Mouse (Mus musculus): Measurements from ENCODE around the gene Akirin2. TPM values are rescaled to one million over a fixed set of nuclear protein-coding genes. Genes with fewer than 3 reads are reported as not detected.

Akirin2 gene
- total RNA-seq (2014; rRNA removed) (131 and 147 TPM in 2 replicates), polyA plus RNA-seq (2015; fragmentation: Nextera tagmentation; extraction: Ambion mirVana) (79.9 and 94.6 TPM in 2 replicates)

DNA sequence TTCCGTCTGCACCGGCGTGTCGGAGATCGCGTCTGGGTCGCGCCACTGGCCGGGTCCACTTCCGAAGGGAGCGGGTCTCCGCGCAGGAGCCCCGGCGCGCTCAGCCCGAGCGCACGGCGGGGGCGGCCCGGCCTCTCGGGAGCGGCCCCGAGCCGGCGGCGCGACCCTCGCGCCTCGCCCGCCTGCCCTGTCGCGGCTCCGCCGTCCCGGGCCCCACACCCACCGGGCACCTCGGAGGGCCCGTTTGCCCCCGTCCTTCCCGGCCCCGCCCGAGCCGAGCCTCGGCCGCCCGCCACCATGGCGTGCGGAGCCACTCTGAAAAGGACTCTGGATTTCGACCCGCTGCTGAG, at the start of gene Akirin2:
TSS of gene Akirin2 (plus strand) at position 190 of the 350 bp plus-strand sequence.
- no peak for TF ChIP-seq CTCF (IDR thresholded peaks at IDR 0.05; ENCODE audit: low read depth)
- peaks cover 17% of the 10 kb centered on the region; the same call in 1 of the 2 replicates for H3K4me1 ChIP-seq (ENCODE audit: insufficient read depth)
- H3K36me3 ChIP-seq (ENCODE audit: insufficient read depth), result no peaks in the 10 kb centered on the region
- H3K4me2 ChIP-seq (ENCODE audit: low read depth), result peak within 1 kb of the TSS; percentile 58
- ATAC-seq, result peak; percentile 65
- peak within 1 kb of the TSS; percentile 97 for H3K9ac ChIP-seq
- H3K9me3 ChIP-seq (ENCODE audit: low read length), result no peaks in the 10 kb centered on the region
- peak within 1 kb of the TSS; percentile 93 for H3K27ac ChIP-seq (ENCODE audit: low read depth, low read length)
- DNase-seq, result no peak
- WGBS, result under 1% methylated on average over 50 of the region's 53 CpGs
- H3K27me3 ChIP-seq (ENCODE audit: insufficient read depth, low read length), result no peaks in the 10 kb centered on the region
- H3K4me3 ChIP-seq (ENCODE audit: low read depth, low read length), result peak within 1 kb of the TSS; percentile 95

GRCm38 (mm10) chr4:34510305-34510704, 40.4 kb upstream of the Akirin2 start:
- no peaks in the 10 kb centered on the region for H3K4me1 ChIP-seq (ENCODE audit: insufficient read depth)
- ATAC-seq (no peak), DNase-seq (no peak)
- no peak for TF ChIP-seq CTCF (IDR thresholded peaks at IDR 0.05; ENCODE audit: low read depth)
- H3K4me3 ChIP-seq (ENCODE audit: low read depth, low read length), result no peak overlapping the region
- no peaks in the 10 kb centered on the region for H3K9me3 ChIP-seq (ENCODE audit: low read length)
- no peak overlapping the region for H3K4me2 ChIP-seq (ENCODE audit: low read depth)
- no peak overlapping the region for H3K27ac ChIP-seq (ENCODE audit: low read depth, low read length)
- WGBS, result 90% methylated on average over 3 of the region's 3 CpGs
- H3K9ac ChIP-seq, result no peak overlapping the region
- no peaks in the 10 kb centered on the region for H3K36me3 ChIP-seq (ENCODE audit: insufficient read depth)
- no peaks in the 10 kb centered on the region for H3K27me3 ChIP-seq (ENCODE audit: insufficient read depth, low read length)

GRCm38 (mm10) chr4:34522846-34523245, 27.9 kb upstream of the Akirin2 start:
- H3K36me3 ChIP-seq (ENCODE audit: insufficient read depth), result no peaks in the 10 kb centered on the region
- H3K27ac ChIP-seq (ENCODE audit: low read depth, low read length), result no peak overlapping the region
- DNase-seq, result peak; percentile 50
- peak; percentile 69 for ATAC-seq
- no peak overlapping the region for H3K4me2 ChIP-seq (ENCODE audit: low read depth)
- TF ChIP-seq CTCF (IDR thresholded peaks at IDR 0.05; ENCODE audit: low read depth), result no peak
- H3K27me3 ChIP-seq (ENCODE audit: insufficient read depth, low read length), result no peaks in the 10 kb centered on the region
- H3K4me1 ChIP-seq (ENCODE audit: insufficient read depth), result no peaks in the 10 kb centered on the region
- no peak overlapping the region for H3K9ac ChIP-seq
- no peak overlapping the region for H3K4me3 ChIP-seq (ENCODE audit: low read depth, low read length)
- WGBS, result 70% methylated on average over 3 of the region's 3 CpGs
- H3K9me3 ChIP-seq (ENCODE audit: low read length), result no peaks in the 10 kb centered on the region

- no peak for ATAC-seq
- DNase-seq, result no peak
- 82% methylated on average over 4 of the region's 4 CpGs for WGBS
These were observed 27.2 kb upstream of the Akirin2 start for GRCm38 (mm10) chr4:34523586-34523985.

GRCm38 (mm10) chr4:34526771-34527170, 24.0 kb upstream of the Akirin2 start:
- Histone ChIP-seq H3K9ac (no peak overlapping the region), H3K4me2 (ENCODE audit: low read depth) (no peak overlapping the region), H3K36me3 (ENCODE audit: insufficient read depth) (no peaks in the 10 kb centered on the region), H3K4me1 (ENCODE audit: insufficient read depth) (no peaks in the 10 kb centered on the region), H3K27me3 (ENCODE audit: insufficient read depth, low read length) (no peaks in the 10 kb centered on the region), H3K9me3 (ENCODE audit: low read length) (no peaks in the 10 kb centered on the region), H3K27ac (ENCODE audit: low read depth, low read length) (no peak overlapping the region), H3K4me3 (ENCODE audit: low read depth, low read length) (no peak overlapping the region)
- no peak for TF ChIP-seq CTCF (IDR thresholded peaks at IDR 0.05; ENCODE audit: low read depth)
- WGBS, result 83% methylated on average over 3 of the region's 3 CpGs
- DNase-seq (no peak), ATAC-seq (no peak)

More at GRCm38 (mm10) chr4:34523586-34523985, 27.2 kb upstream of the Akirin2 start:
- no peaks in the 10 kb centered on the region for H3K9me3 ChIP-seq (ENCODE audit: low read length)
- no peaks in the 10 kb centered on the region for H3K36me3 ChIP-seq (ENCODE audit: insufficient read depth)
- no peaks in the 10 kb centered on the region for H3K4me1 ChIP-seq (ENCODE audit: insufficient read depth)
- no peak overlapping the region for H3K4me3 ChIP-seq (ENCODE audit: low read depth, low read length)
- H3K4me2 ChIP-seq (ENCODE audit: low read depth), result no peak overlapping the region
- no peaks in the 10 kb centered on the region for H3K27me3 ChIP-seq (ENCODE audit: insufficient read depth, low read length)
- no peak for TF ChIP-seq CTCF (IDR thresholded peaks at IDR 0.05; ENCODE audit: low read depth)
- no peak overlapping the region for H3K27ac ChIP-seq (ENCODE audit: low read depth, low read length)
- no peak overlapping the region for H3K9ac ChIP-seq

DNA sequence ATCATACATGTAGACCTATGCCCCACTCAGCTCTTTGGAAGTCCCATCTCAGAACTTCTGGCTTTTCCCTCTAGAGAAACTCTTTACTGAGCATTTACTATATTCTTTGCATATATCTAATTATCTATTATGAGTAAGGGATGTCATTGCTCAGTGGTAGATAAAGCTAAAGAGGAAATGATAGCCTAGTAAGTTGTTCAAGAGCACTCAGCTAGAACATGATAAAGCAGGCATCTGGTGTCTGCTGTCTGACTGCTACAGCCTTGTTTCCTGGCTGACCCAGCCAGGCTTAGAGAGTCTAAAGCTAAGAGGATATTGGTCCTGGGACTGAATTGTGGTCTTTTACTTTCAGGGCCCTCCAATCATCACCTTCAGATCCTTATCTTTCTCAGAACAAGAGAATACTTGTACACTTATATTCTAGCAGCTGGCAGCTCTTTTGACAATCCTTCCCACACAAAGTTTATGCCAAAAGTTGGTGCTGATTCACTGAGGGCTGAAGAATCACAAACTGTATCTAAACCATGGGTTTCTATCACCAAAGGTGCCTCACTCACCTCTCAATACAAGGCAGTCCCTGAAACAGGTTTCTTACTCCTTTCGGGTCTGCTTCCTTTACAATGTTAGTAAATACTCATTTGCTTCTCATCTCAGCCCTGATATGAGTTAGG, 22.2 kb upstream of the Akirin2 start:
- Histone ChIP-seq H3K36me3 (ENCODE audit: insufficient read depth) (no peaks in the 10 kb centered on the region), H3K27me3 (ENCODE audit: insufficient read depth, low read length) (no peaks in the 10 kb centered on the region), H3K4me3 (ENCODE audit: low read depth, low read length) (no peak overlapping the region), H3K4me2 (ENCODE audit: low read depth) (no peak overlapping the region), H3K9ac (no peak overlapping the region), H3K27ac (ENCODE audit: low read depth, low read length) (no peak overlapping the region), H3K4me1 (ENCODE audit: insufficient read depth) (no peaks in the 10 kb centered on the region), H3K9me3 (ENCODE audit: low read length) (no peaks in the 10 kb centered on the region)
- ATAC-seq, result no peak
- WGBS, result 89% methylated on average over 1 of the region's 1 CpGs
- no peak for DNase-seq
- no peak for TF ChIP-seq CTCF (IDR thresholded peaks at IDR 0.05; ENCODE audit: low read depth)

DNA sequence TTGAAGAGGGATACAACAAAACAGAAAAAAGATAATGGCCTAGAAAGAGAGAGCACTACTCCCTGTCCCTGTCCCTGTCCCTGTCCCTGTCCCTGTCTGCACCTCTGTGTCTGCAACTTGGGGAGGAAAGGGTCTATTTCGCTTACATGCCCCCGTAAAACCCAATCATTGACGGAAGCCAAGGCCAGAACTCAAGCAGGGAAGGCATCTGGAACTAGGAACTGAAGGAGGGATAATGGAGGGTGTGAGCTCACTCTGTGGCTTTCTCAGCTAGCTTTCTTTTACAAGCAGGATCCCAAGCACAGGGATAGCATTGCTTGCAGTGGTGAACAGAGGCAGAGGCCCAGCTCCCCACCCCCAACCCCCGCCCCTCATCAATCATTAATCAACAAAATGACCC, 21.4 kb upstream of the Akirin2 start:
- Histone ChIP-seq H3K27ac (ENCODE audit: low read depth, low read length) (no peak overlapping the region), H3K36me3 (ENCODE audit: insufficient read depth) (no peaks in the 10 kb centered on the region), H3K4me1 (ENCODE audit: insufficient read depth) (no peaks in the 10 kb centered on the region), H3K27me3 (ENCODE audit: insufficient read depth, low read length) (no peaks in the 10 kb centered on the region), H3K4me2 (ENCODE audit: low read depth) (no peak overlapping the region), H3K9ac (no peak overlapping the region), H3K9me3 (ENCODE audit: low read length) (no peaks in the 10 kb centered on the region), H3K4me3 (ENCODE audit: low read depth, low read length) (no peak overlapping the region)
- DNase-seq (no peak), ATAC-seq (no peak)
- 74% methylated on average over 4 of the region's 4 CpGs for WGBS
- TF ChIP-seq CTCF (IDR thresholded peaks at IDR 0.05; ENCODE audit: low read depth), result no peak

All from forebrain, postnatal 0 days (tissue).